Mouse (Mus musculus): ENCODE results near the gene Pcsk4.

DNA sequence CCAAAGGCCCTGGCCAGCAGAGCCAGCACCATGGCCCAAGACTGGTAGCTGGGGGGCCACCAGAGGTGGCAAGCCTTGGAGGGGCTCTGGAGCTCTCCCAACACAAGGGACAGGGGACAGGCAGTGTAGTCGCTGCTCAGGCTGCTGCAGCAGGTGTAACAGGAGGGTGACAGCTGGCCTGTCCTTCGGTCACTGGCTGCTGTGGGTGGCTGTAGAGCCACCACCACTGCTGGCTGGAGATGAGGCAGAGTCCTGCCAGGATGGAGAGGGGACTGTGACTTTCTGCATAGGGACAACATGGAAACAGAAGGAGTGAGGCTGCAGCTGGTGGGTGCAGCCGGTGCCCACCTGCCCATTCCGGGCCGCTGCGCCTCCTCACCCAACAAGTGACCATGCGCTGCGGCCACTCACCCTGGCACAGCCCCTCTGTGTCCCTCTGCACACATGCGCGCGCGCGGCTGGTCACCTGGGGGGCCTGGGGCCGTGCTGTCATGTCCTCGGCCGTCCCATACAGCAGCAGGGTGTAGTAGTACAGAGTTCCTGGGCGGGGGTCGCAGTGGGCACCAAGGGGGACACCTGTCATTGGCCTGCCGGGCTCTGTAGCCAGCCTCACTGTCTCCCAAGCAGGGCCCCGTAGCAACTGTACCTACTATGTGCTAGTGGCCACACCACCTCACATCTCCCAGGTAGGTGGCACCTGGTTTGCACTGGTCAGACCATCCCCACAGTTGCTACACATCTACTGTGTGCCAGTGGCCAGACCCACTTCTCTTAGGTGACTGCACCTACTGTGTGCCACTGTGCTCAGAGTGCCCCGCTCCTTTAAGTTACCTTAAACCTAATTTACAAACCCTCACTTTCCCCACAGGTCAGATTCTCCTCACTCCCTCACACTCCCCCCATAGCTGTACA, 7.4 kb downstream of the Pcsk4 start:
- no peak for TF ChIP-seq MYOG (IDR thresholded peaks at IDR 0.05; ENCODE audit: control insufficient read depth, extremely low read depth, insufficient read length)
- TF ChIP-seq CTCF (IDR thresholded peaks at IDR 0.05; ENCODE audit: control insufficient read depth, insufficient read depth, insufficient read length): no peak
- TF ChIP-seq FOSL1 (IDR thresholded peaks at IDR 0.05; ENCODE audit: insufficient read depth, low read length, poor library complexity, severe bottlenecking): no peak
